Mouse (Mus musculus): Measurements from ENCODE around the gene Traf4. TPM values are rescaled to one million over a fixed set of nuclear protein-coding genes. Genes with fewer than 3 reads are reported as not detected.

Gene Traf4
- 4.2 TPM for polyA plus RNA-seq (2015; fragmentation: Illumina TruSeq; extraction: RNeasy Lipid Tissue Mini Kit (QIAGEN cat#74804); ENCODE audit: insufficient read depth, low read depth, low replicate concordance)

DNA sequence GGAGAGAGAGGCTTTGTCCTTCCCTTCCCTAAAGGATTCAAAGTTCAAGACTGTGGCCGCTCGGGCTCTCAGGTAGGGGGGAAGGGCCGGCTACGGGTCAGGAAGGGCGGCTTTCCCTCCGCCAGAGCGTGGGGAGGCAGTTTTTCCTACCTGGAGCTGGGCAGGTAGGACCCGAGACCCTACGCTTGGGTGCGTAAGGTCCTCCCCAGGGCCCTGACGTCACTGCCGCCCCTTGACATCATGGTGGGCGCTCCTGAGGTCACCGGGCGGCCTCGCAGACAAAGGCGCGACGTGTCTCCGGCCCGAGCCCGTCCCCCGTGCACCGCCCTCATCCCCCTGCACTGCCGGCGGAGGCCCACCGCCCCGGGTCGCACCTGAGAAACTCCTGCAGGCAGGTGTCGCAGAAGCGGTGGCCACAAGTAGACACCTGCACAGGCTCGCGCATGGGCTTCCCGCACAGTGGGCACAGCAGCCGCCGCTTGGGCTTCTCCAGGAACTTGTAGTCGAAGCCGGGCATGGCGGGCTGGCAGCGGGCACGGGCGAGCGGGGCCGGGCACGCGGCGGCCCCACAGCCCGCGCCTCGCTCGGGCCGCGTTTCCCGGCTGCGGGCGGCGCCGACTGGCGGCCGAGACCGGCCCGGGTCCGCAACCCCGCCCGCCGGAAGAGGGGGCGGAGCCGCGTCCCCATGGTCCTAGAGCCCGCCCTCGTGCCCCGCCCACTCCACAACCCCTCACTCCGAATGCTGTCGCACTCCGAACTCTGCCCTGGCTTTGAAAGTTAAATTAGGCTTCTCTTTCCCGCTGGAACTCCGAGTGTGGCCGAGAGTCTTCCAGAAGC lies at the start of gene Traf4:
Traf4 (minus strand) TSS at position 666 of the 837 bp plus-strand sequence.

GRCm38 (mm10) chr11:78193113-78193512 lies 27.7 kb upstream of the Traf4 start, which contains the start of gene Proca1:
Proca1 (plus strand) TSS chr11:78193392.

GRCm38 (mm10) chr11:78188331-78189233 lies 23.2 kb upstream of the Traf4 start, which contains the start of gene Rab34:
Rab34 (plus strand) TSS chr11:78188430.

DNA sequence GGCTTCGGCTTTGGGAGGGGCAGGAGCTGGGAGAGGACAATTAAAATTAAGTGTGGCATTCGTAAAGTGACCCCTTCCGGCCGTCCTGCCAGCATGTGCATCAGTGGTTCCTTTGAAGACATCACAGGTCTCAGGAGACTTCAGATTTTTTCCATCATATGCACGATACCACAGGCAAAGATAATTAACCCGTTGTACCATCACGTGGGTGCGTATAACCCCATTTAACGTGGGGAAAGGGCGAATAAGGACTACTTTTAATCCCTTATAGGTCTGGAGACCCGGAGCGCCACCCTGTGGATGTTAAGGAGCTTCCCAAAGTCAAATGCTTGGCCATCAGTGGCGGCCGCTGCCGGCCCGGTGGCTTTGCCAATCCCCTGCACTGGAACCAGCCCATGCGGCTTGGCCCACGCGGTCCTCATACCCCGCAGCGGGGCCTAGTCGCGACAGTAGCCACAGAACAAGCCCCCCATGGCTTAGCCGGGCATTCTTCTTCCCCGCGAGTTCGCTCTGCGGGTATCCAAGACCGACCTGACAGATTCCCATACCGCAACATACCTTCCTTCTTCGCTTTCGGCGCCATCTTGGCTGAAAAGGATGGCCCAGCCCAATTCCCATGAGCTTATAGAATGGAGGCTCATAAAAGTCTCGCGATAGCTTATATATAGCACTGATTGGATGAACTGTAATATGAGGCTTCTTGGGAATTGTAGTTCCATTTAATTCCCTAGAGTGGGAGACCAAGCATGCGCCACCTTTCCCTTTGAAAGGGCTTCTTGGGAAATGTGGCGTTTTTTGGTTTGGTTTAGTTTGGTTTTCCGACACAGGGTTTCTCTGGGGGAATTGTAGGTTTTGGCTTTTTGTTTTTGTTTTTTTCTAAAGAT lies 17.8 kb upstream of the Traf4 start, which contains the start of gene Rpl23a:
Rpl23a (minus strand) TSS at position 624 of the 884 bp plus-strand sequence.

DNA sequence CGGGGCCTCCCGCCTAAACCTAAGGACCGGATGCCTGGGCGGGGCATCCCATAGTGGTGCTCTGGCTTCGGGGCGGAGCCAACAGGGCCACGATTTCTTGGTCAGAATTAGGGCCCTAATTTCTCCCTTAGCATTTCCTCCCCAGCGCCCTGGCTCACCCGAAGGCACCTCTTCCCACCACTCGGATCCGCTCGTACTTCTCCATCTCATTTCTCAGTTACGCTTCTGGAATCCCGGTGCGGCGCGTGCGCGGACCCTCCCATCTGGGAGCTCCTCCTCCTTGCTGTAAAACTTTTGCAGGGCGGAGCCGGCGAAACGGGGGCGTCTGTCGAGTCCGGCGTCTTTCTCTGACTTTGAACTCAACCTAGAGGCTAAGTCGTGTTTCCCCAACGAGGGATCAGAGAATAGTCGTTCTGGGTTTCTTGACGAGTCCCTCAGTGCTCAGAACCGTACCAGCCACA lies 11.0 kb upstream of the Traf4 start, which contains the start of the genes Nek8 and Tlcd1:
Nek8 (minus strand) TSS at position 274 of the 461 bp plus-strand sequence.
Tlcd1 (plus strand) TSS at position 310 of the 461 bp plus-strand sequence.

Other genes with a start within 250 kb of the Traf4 start
- gene Sez6, start 234.8 kb downstream of the Traf4 start, polyA plus RNA-seq (2015; fragmentation: Illumina TruSeq; extraction: RNeasy Lipid Tissue Mini Kit (QIAGEN cat#74804); ENCODE audit: insufficient read depth, low read depth, low replicate concordance) = not detected
- 18.7 TPM for gene Phf12, start 182.8 kb downstream of the Traf4 start, polyA plus RNA-seq (2015; fragmentation: Illumina TruSeq; extraction: RNeasy Lipid Tissue Mini Kit (QIAGEN cat#74804); ENCODE audit: insufficient read depth, low read depth, low replicate concordance)
- gene Dhrs13, start 133.3 kb downstream of the Traf4 start, polyA plus RNA-seq (2015; fragmentation: Illumina TruSeq; extraction: RNeasy Lipid Tissue Mini Kit (QIAGEN cat#74804); ENCODE audit: insufficient read depth, low read depth, low replicate concordance) = 2.6 TPM
- 11.2 TPM for gene Flot2, start 127.7 kb downstream of the Traf4 start, polyA plus RNA-seq (2015; fragmentation: Illumina TruSeq; extraction: RNeasy Lipid Tissue Mini Kit (QIAGEN cat#74804); ENCODE audit: insufficient read depth, low read depth, low replicate concordance)
- gene Eral1, start 85.2 kb downstream of the Traf4 start, polyA plus RNA-seq (2015; fragmentation: Illumina TruSeq; extraction: RNeasy Lipid Tissue Mini Kit (QIAGEN cat#74804); ENCODE audit: insufficient read depth, low read depth, low replicate concordance) = 7.3 TPM
- 3.5 TPM for gene Fam222b, start 70.9 kb downstream of the Traf4 start, polyA plus RNA-seq (2015; fragmentation: Illumina TruSeq; extraction: RNeasy Lipid Tissue Mini Kit (QIAGEN cat#74804); ENCODE audit: insufficient read depth, low read depth, low replicate concordance)
- gene Nek8, start 11.1 kb upstream of the Traf4 start, polyA plus RNA-seq (2015; fragmentation: Illumina TruSeq; extraction: RNeasy Lipid Tissue Mini Kit (QIAGEN cat#74804); ENCODE audit: insufficient read depth, low read depth, low replicate concordance) = 2.8 TPM
- gene Tlcd1, start 11.1 kb upstream of the Traf4 start, polyA plus RNA-seq (2015; fragmentation: Illumina TruSeq; extraction: RNeasy Lipid Tissue Mini Kit (QIAGEN cat#74804); ENCODE audit: insufficient read depth, low read depth, low replicate concordance) = 4.9 TPM
- gene Rpl23a, start 18.0 kb upstream of the Traf4 start, polyA plus RNA-seq (2015; fragmentation: Illumina TruSeq; extraction: RNeasy Lipid Tissue Mini Kit (QIAGEN cat#74804); ENCODE audit: insufficient read depth, low read depth, low replicate concordance) = 699 TPM
- 8.5 TPM for gene Rab34, start 22.8 kb upstream of the Traf4 start, polyA plus RNA-seq (2015; fragmentation: Illumina TruSeq; extraction: RNeasy Lipid Tissue Mini Kit (QIAGEN cat#74804); ENCODE audit: insufficient read depth, low read depth, low replicate concordance)
- gene Proca1, start 27.8 kb upstream of the Traf4 start, polyA plus RNA-seq (2015; fragmentation: Illumina TruSeq; extraction: RNeasy Lipid Tissue Mini Kit (QIAGEN cat#74804); ENCODE audit: insufficient read depth, low read depth, low replicate concordance) = 2.8 TPM
- 21.8 TPM for gene Sdf2, start 80.2 kb upstream of the Traf4 start, polyA plus RNA-seq (2015; fragmentation: Illumina TruSeq; extraction: RNeasy Lipid Tissue Mini Kit (QIAGEN cat#74804); ENCODE audit: insufficient read depth, low read depth, low replicate concordance)
- gene Supt6, start 80.4 kb upstream of the Traf4 start, polyA plus RNA-seq (2015; fragmentation: Illumina TruSeq; extraction: RNeasy Lipid Tissue Mini Kit (QIAGEN cat#74804); ENCODE audit: insufficient read depth, low read depth, low replicate concordance) = 10.6 TPM
- 29.5 TPM for gene 2610507B11Rik, start 96.2 kb upstream of the Traf4 start, polyA plus RNA-seq (2015; fragmentation: Illumina TruSeq; extraction: RNeasy Lipid Tissue Mini Kit (QIAGEN cat#74804); ENCODE audit: insufficient read depth, low read depth, low replicate concordance)
- gene BC030499, start 125.3 kb upstream of the Traf4 start, polyA plus RNA-seq (2015; fragmentation: Illumina TruSeq; extraction: RNeasy Lipid Tissue Mini Kit (QIAGEN cat#74804); ENCODE audit: insufficient read depth, low read depth, low replicate concordance) = not detected
- gene Spag5, start 135.9 kb upstream of the Traf4 start, polyA plus RNA-seq (2015; fragmentation: Illumina TruSeq; extraction: RNeasy Lipid Tissue Mini Kit (QIAGEN cat#74804); ENCODE audit: insufficient read depth, low read depth, low replicate concordance) = not detected
- 1.1 TPM for gene Aldoc, start 157.4 kb upstream of the Traf4 start, polyA plus RNA-seq (2015; fragmentation: Illumina TruSeq; extraction: RNeasy Lipid Tissue Mini Kit (QIAGEN cat#74804); ENCODE audit: insufficient read depth, low read depth, low replicate concordance)
- 7.7 TPM for gene Pigs, start 162.8 kb upstream of the Traf4 start, polyA plus RNA-seq (2015; fragmentation: Illumina TruSeq; extraction: RNeasy Lipid Tissue Mini Kit (QIAGEN cat#74804); ENCODE audit: insufficient read depth, low read depth, low replicate concordance)
- gene Unc119, start 177.9 kb upstream of the Traf4 start, polyA plus RNA-seq (2015; fragmentation: Illumina TruSeq; extraction: RNeasy Lipid Tissue Mini Kit (QIAGEN cat#74804); ENCODE audit: insufficient read depth, low read depth, low replicate concordance) = 3.8 TPM
- not detected for gene Foxn1, start 221.0 kb upstream of the Traf4 start, polyA plus RNA-seq (2015; fragmentation: Illumina TruSeq; extraction: RNeasy Lipid Tissue Mini Kit (QIAGEN cat#74804); ENCODE audit: insufficient read depth, low read depth, low replicate concordance)

All from pancreas, adult 10 weeks (tissue).